8 mouse cellular contexts compared by ENCODE assay signal in the genomic region with DNA sequence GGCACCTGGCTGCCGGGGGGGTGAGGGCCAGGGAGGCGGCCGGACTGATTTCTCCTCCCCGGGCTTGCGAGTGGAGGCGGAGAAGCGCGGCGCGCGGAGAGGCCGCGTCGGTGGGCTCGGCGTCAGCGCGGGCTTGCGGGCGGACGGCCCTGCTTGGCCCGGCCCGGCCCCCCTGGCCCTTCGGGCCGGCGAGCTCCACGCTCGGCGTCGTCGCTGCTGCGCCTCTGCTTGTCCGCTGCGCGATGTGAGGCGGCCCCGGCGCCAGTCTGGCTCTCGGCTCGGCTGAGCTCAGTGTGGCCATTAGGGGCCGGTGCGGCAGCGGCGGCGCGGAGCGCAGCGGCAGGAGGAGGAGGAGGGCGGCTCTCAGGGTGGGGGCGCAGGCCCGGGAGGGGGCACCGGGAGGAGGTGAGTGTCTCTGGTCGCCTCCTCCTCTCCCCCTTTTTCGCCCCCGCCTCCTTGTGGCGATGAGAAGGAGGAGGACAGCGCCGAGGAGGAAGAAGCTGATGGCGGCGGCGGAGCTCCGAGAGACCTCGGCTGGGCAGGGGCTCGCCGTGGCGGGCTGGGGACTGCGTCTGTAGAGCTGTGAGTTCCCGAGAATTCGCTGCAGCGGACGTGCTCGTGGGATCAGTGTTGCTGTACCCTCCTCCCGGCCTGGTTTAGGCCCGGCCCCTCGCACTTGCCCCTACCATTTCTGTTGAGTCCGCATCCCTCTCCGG. TPM values are rescaled to one million over a fixed set of nuclear protein-coding genes. Genes with fewer than 3 reads are reported as not detected.
DNase-seq lines count a peak whose midpoint lies in the region; ATAC-seq lines count a peak whose summit lies in the region.

No protein-coding gene starts in this region.

- peak overlapping the region; percentile 100 for H3K4me3 ChIP-seq in erythroblast, embryonic 14.5 days (replicated peaks)
- H3K4me3 ChIP-seq in heart, embryonic 13.5 days, result peak overlapping the region; percentile 85
- H3K4me3 ChIP-seq in liver, embryonic 12.5 days, result peak overlapping the region; percentile 100
- peak overlapping the region; percentile 98 for H3K4me3 ChIP-seq in stomach, embryonic 14.5 days (ENCODE audit: low read depth, low read length)

- H3K36me3 ChIP-seq in erythroblast, embryonic 14.5 days (ENCODE audit: control insufficient read depth), result peaks cover 37% of the 10 kb centered on the region
- peaks cover 19% of the 10 kb centered on the region for H3K36me3 ChIP-seq in heart, embryonic 13.5 days
- H3K36me3 ChIP-seq in liver, embryonic 12.5 days, result peaks cover 22% of the 10 kb centered on the region
- no peaks in the 10 kb centered on the region; the same call in 1 of the 2 replicates for H3K36me3 ChIP-seq in stomach, embryonic 14.5 days (ENCODE audit: control insufficient read depth, insufficient read depth, low read length)

- H3K4me2 ChIP-seq in heart, embryonic 13.5 days, result peak overlapping the region; percentile 92
- H3K4me2 ChIP-seq in liver, embryonic 12.5 days, result peak overlapping the region; percentile 75
- peak overlapping the region; percentile 89 for H3K4me2 ChIP-seq in stomach, embryonic 14.5 days (replicated peaks; ENCODE audit: low read depth, low read length)

- under 1% methylated on average over 50 of the region's 77 CpGs for WGBS in heart, embryonic 13.5 days
- under 1% methylated on average over 60 of the region's 77 CpGs for WGBS in liver, embryonic 12.5 days (ENCODE audit: insufficient replicate concordance)
- WGBS in stomach, embryonic 14.5 days, result under 1% methylated on average over 60 of the region's 77 CpGs

- peaks cover 47% of the 10 kb centered on the region for H3K4me1 ChIP-seq in erythroblast, embryonic 14.5 days (ENCODE audit: control insufficient read depth)
- H3K4me1 ChIP-seq in heart, embryonic 13.5 days, result peaks cover 34% of the 10 kb centered on the region
- H3K4me1 ChIP-seq in liver, embryonic 12.5 days, result peaks cover 30% of the 10 kb centered on the region
- peaks cover 9% of the 10 kb centered on the region; the same call in 1 of the 2 replicates for H3K4me1 ChIP-seq in stomach, embryonic 14.5 days (ENCODE audit: control insufficient read depth, insufficient read depth, low read length)

- H3K27ac ChIP-seq in heart, embryonic 13.5 days (replicated peaks), result peak overlapping the region; percentile 100
- H3K27ac ChIP-seq in liver, embryonic 12.5 days, result peak overlapping the region; percentile 99
- H3K27ac ChIP-seq in stomach, embryonic 14.5 days (ENCODE audit: low read length), result peak overlapping the region; percentile 100

- H3K27me3 ChIP-seq in erythroblast, embryonic 14.5 days (ENCODE audit: control insufficient read depth), result no peaks in the 10 kb centered on the region
- H3K27me3 ChIP-seq in heart, embryonic 13.5 days (replicated peaks), result no peaks in the 10 kb centered on the region
- no peaks in the 10 kb centered on the region for H3K27me3 ChIP-seq in liver, embryonic 12.5 days (replicated peaks)
- H3K27me3 ChIP-seq in stomach, embryonic 14.5 days (ENCODE audit: control insufficient read depth, insufficient read depth, low read length), result no peaks in the 10 kb centered on the region

- peak; percentile 58 for ATAC-seq in heart, embryonic 13.5 days (ENCODE audit: extremely low read depth, insufficient number of reproducible peaks, low FRiP score, low TSS enrichment)
- ATAC-seq in liver, embryonic 12.5 days, result peak; percentile 69
- ATAC-seq in stomach, embryonic 14.5 days (ENCODE audit: insufficient number of reproducible peaks, insufficient read depth, low FRiP score, low read depth), result peak; percentile 56

- H3K9ac ChIP-seq in heart, embryonic 13.5 days, result peak overlapping the region; percentile 100
- H3K9ac ChIP-seq in liver, embryonic 12.5 days, result peak overlapping the region; percentile 100
- H3K9ac ChIP-seq in stomach, embryonic 14.5 days (replicated peaks; ENCODE audit: low read depth, low read length), result peak overlapping the region; percentile 100

- no peaks in the 10 kb centered on the region for H3K9me3 ChIP-seq in erythroblast, embryonic 14.5 days (ENCODE audit: control insufficient read depth, low read length)
- no peaks in the 10 kb centered on the region for H3K9me3 ChIP-seq in heart, embryonic 13.5 days
- no peaks in the 10 kb centered on the region for H3K9me3 ChIP-seq in liver, embryonic 12.5 days (replicated peaks)
- H3K9me3 ChIP-seq in stomach, embryonic 14.5 days (ENCODE audit: control insufficient read depth, low read depth, low read length), result no peaks in the 10 kb centered on the region

- DNase-seq in CD4-positive helper T cell, adult 2 months (ENCODE audit: low read depth, low spot score), result peak; percentile 91
- DNase-seq in brain, embryonic 18.5 days (ENCODE audit: low read depth, low spot score), result peak; percentile 76
- DNase-seq in kidney, postnatal 10 days, result peak; percentile 91
- DNase-seq in natural killer cell, adult 2 months (ENCODE audit: low spot score in 2 of 2), result peak; percentile 80 to 85

RNA-seq across cellular contexts. Expression of gene Ep300, which starts 0.8 kb away (rescaled TPM):
- polyA plus RNA-seq in erythroblast, embryonic 14.5 days (2012), result 2.2 and 2.4 TPM in 2 replicates
- polyA plus RNA-seq in heart, embryonic 13.5 days (2015; fragmentation: Nextera tagmentation; extraction: Ambion mirVana), result 12.3 and 12.6 TPM in 2 replicates
- polyA plus RNA-seq in liver, embryonic 12.5 days (2016; fragmentation: Nextera tagmentation; extraction: Ambion mirVana), result 11.8 and 13.4 TPM in 2 replicates
- polyA plus RNA-seq in stomach, embryonic 14.5 days (2014; fragmentation: Nextera tagmentation; extraction: Ambion mirVana), result 32.6 and 39.7 TPM in 2 replicates

Comparison
In these comparisons a context has a peak if more than half of its experiments do, and no peak if none do; other contexts are left out.
1. Peak in every context shown above with its lines: DNase-seq, ATAC-seq, H3K4me3 ChIP-seq and H3K27ac ChIP-seq.